Mouse (Mus musculus) stomach, embryonic 14.5 days (tissue): ENCODE results near the gene Men1. TPM values are rescaled to one million over a fixed set of nuclear protein-coding genes. Genes with fewer than 3 reads are reported as not detected.
A peak's percentile ranks its signal among the peaks of the same experiment; 100 is the strongest.

Experiments used
- ATAC-seq: fragments of 200-750 bp; cut with Nextera tagmentation; 2 replicates; pipeline ENCODE4 v1.8.0; 2017; ENCODE audit warnings: low read depth, moderate TSS enrichment; ENCODE audit not compliant: insufficient number of reproducible peaks, insufficient read depth, low FRiP score
- H3K27ac ChIP-seq: fragments of 300-500 bp; sonication (generic); 2 replicates; pipeline ENCODE4 v1.5.1; 2014; ENCODE audit warnings: mild to moderate bottlenecking, low read length, moderate library complexity, mixed read lengths
- H3K27me3 ChIP-seq: fragments of 300-500 bp; sonication (generic); 2 replicates; pipeline ENCODE4 v1.6.1; 2014; ENCODE audit warnings: low read length, control low read depth, mixed read lengths; ENCODE audit not compliant: control insufficient read depth, insufficient read depth
- H3K36me3 ChIP-seq: fragments of 300-500 bp; sonication (generic); 2 replicates; pipeline ENCODE4 v1.6.1; 2014; ENCODE audit warnings: mild to moderate bottlenecking, control low read depth, low read length, moderate library complexity, mixed read lengths; ENCODE audit not compliant: control insufficient read depth, insufficient read depth
- H3K4me1 ChIP-seq: fragments of 300-500 bp; sonication (generic); 2 replicates; pipeline ENCODE4 v1.6.1; 2014; ENCODE audit warnings: low read length, control low read depth, mixed read lengths; ENCODE audit not compliant: control insufficient read depth, insufficient read depth
- H3K4me2 ChIP-seq: fragments of 300-500 bp; sonication (generic); replicated peaks from 2 replicates; pipeline ENCODE4 v1.6.1; 2014; ENCODE audit warnings: low read depth, low read length, control low read depth
- H3K4me3 ChIP-seq: fragments of 300-500 bp; sonication (generic); 2 replicates; pipeline ENCODE4 v1.5.1; 2014; ENCODE audit warnings: low read depth, low read length, control low read depth
- H3K9ac ChIP-seq: fragments of 300-500 bp; sonication (generic); replicated peaks from 2 replicates; pipeline ENCODE4 v1.6.1; 2014; ENCODE audit warnings: low read depth, mild to moderate bottlenecking, control low read depth, low read length, moderate library complexity, mixed read lengths
- H3K9me3 ChIP-seq: fragments of 300-500 bp; sonication (generic); 2 replicates; pipeline ENCODE4 v1.6.1; 2016; ENCODE audit warnings: low read depth, low read length, control low read depth; ENCODE audit not compliant: control insufficient read depth
- WGBS: fragments of 180-500 bp; shearing (Covaris S2); extraction: QIAGEN DNeasy Blood & Tissue Kit; methylation state at CpG from one replicate; pipeline ENCODE4 v1.1.7; 2014; 5-methylcytosine and 5-hydroxymethylcytosine counted together
- polyA plus RNA-seq: library from polyadenylated mRNA; unstranded; fragments of >200 nt; fragmentation: Nextera tagmentation; extraction: Ambion mirVana; gene quantifications from 2 replicates; pipeline ENCODE4 v1.2.1, GENCODE M21; 2014

Gene Men1
- polyA plus RNA-seq, 1 experiment from 2014 or later, result 40.0 TPM

- Histone ChIP-seq H3K4me2 (no peak overlapping the region), H3K27ac (peak overlapping the region; percentile 45), H3K4me1 (peaks cover 23% of the 10 kb centered on the region), H3K36me3 (peaks cover 3% of the 10 kb centered on the region; the same call in 1 of the 2 replicates), H3K9me3 (no peaks in the 10 kb centered on the region), H3K9ac (no peak overlapping the region), H3K4me3 (no peak overlapping the region), H3K27me3 (no peaks in the 10 kb centered on the region)
- ATAC-seq, result no peak
- WGBS, result 44% methylated on average over 5 of the region's 5 CpGs
Observed at GRCm38 (mm10) chr19:6383470-6383869, 48.7 kb downstream of the Men1 start.

GRCm38 (mm10) chr19:6384128-6384527, 49.3 kb downstream of the Men1 start, which contains the start of gene Pygm:
Pygm (plus strand) TSS chr19:6384399.
- no peak within 1 kb of the TSS for H3K9ac ChIP-seq
- H3K27me3 ChIP-seq, result no peaks in the 10 kb centered on the region
- WGBS, result 17% methylated on average over 7 of the region's 7 CpGs
- H3K4me2 ChIP-seq, result peak within 1 kb of the TSS; percentile 22
- H3K9me3 ChIP-seq, result no peaks in the 10 kb centered on the region
- H3K36me3 ChIP-seq, result no peaks in the 10 kb centered on the region
- H3K4me3 ChIP-seq, result no peak within 1 kb of the TSS
- H3K27ac ChIP-seq, result peak within 1 kb of the TSS; percentile 45
- ATAC-seq, result peak; percentile 74
- peaks cover 23% of the 10 kb centered on the region for H3K4me1 ChIP-seq

DNA sequence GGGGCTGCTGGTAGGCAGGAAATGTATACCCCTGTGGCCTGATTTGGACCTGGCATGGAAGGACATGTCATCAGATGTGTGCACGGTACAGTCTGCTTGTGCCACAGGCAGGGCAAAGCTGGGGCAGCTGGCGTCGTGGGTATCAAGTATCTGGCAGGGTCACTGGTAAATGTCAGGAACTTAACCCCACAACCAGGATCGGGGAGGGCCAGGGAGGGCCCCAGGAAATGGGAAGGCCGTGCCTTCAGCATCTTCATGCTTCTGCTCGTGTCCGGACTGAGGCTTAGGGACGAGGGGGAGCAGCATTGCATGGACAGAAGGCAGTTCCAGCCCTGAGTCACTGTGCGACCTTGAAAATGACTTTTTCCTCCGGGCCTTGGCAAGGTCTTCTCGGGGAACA, 50.2 kb downstream of the Men1 start:
- Histone ChIP-seq H3K4me3 (no peak overlapping the region), H3K27ac (no peak overlapping the region; the same call in 1 of the 2 replicates), H3K36me3 (no peaks in the 10 kb centered on the region), H3K9ac (no peak overlapping the region), H3K4me2 (peak overlapping the region; percentile 22; the same call in 1 of the 2 replicates), H3K9me3 (no peaks in the 10 kb centered on the region), H3K27me3 (no peaks in the 10 kb centered on the region), H3K4me1 (peaks cover 27% of the 10 kb centered on the region)
- WGBS, result 71% methylated on average over 11 of the region's 11 CpGs
- ATAC-seq, result no peak

- Histone ChIP-seq H3K27me3 (no peaks in the 10 kb centered on the region), H3K4me3 (no peak overlapping the region), H3K9me3 (no peaks in the 10 kb centered on the region), H3K4me2 (no peak overlapping the region), H3K36me3 (no peaks in the 10 kb centered on the region), H3K9ac (no peak overlapping the region), H3K27ac (no peak overlapping the region), H3K4me1 (peaks cover 27% of the 10 kb centered on the region)
- no peak for ATAC-seq
- WGBS, result 66% methylated on average over 5 of the region's 5 CpGs
Observed at GRCm38 (mm10) chr19:6385419-6385818, 50.6 kb downstream of the Men1 start.

DNA sequence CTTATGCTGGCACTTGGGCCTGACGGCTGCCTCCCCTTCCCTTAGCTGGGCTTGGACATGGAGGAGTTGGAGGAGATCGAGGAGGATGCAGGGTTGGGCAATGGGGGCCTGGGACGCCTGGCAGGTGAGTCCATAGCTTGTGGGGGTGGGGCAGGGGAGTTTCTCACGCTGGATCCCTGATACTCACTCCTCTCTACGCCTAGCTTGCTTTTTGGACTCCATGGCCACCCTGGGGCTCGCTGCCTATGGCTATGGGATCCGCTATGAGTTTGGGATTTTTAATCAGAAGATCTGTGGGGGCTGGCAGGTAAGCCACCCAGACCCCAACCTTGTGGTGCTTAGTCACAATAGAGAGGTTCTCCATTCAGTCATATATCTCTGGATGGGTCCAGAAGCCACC, 51.0 kb downstream of the Men1 start:
- H3K27me3 ChIP-seq, result no peaks in the 10 kb centered on the region
- H3K4me3 ChIP-seq, result no peak overlapping the region
- WGBS, result 78% methylated on average over 7 of the region's 7 CpGs
- H3K27ac ChIP-seq, result no peak overlapping the region
- H3K4me1 ChIP-seq, result peaks cover 27% of the 10 kb centered on the region
- H3K9me3 ChIP-seq, result no peaks in the 10 kb centered on the region
- no peak overlapping the region for H3K4me2 ChIP-seq
- no peaks in the 10 kb centered on the region for H3K36me3 ChIP-seq
- no peak overlapping the region for H3K9ac ChIP-seq
- no peak for ATAC-seq

DNA sequence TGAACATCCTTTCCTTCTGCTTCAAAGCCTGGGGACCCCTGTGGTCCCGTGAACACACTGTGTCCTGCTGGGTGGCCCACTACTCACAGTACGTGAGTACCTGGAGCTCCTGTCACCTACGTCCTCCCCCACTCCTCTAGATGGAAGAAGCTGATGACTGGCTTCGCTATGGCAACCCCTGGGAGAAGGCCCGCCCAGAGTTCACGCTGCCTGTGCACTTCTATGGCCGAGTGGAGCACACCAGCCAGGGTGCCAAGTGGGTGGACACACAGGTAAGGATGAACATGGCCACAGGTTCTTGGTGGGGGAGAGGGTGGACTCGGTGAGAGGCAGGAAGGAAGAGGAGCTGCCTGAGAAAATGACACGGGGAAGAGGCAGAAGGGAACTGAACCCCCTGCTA, 51.5 kb downstream of the Men1 start:
- no peaks in the 10 kb centered on the region for H3K27me3 ChIP-seq
- H3K9ac ChIP-seq, result no peak overlapping the region
- no peak overlapping the region for H3K4me2 ChIP-seq
- H3K9me3 ChIP-seq, result no peaks in the 10 kb centered on the region
- no peak overlapping the region for H3K27ac ChIP-seq
- 65% methylated on average over 9 of the region's 9 CpGs for WGBS
- H3K4me3 ChIP-seq, result no peak overlapping the region
- no peaks in the 10 kb centered on the region for H3K36me3 ChIP-seq
- peaks cover 27% of the 10 kb centered on the region for H3K4me1 ChIP-seq
- no peak for ATAC-seq

GRCm38 (mm10) chr19:6388006-6388405, 53.2 kb downstream of the Men1 start:
- no peaks in the 10 kb centered on the region for H3K9me3 ChIP-seq
- H3K27me3 ChIP-seq, result no peaks in the 10 kb centered on the region
- H3K36me3 ChIP-seq, result no peaks in the 10 kb centered on the region
- H3K27ac ChIP-seq, result no peak overlapping the region
- H3K9ac ChIP-seq, result no peak overlapping the region
- no peak overlapping the region for H3K4me3 ChIP-seq
- WGBS, result 84% methylated on average over 13 of the region's 13 CpGs
- no peak overlapping the region for H3K4me2 ChIP-seq
- no peak for ATAC-seq
- H3K4me1 ChIP-seq, result peaks cover 26% of the 10 kb centered on the region

GRCm38 (mm10) chr19:6389803-6390202, 55.0 kb downstream of the Men1 start:
- H3K4me2 ChIP-seq, result peak overlapping the region; percentile 38
- peaks cover 9% of the 10 kb centered on the region for H3K4me1 ChIP-seq
- H3K9me3 ChIP-seq, result no peaks in the 10 kb centered on the region
- peak; percentile 64; the same call in 1 of the 2 replicates for ATAC-seq
- no peaks in the 10 kb centered on the region for H3K36me3 ChIP-seq
- peak overlapping the region; percentile 20; the same call in 1 of the 2 replicates for H3K4me3 ChIP-seq
- no peak overlapping the region for H3K9ac ChIP-seq
- no peaks in the 10 kb centered on the region for H3K27me3 ChIP-seq
- H3K27ac ChIP-seq, result no peak overlapping the region
- 10% methylated on average over 16 of the region's 16 CpGs for WGBS

DNA sequence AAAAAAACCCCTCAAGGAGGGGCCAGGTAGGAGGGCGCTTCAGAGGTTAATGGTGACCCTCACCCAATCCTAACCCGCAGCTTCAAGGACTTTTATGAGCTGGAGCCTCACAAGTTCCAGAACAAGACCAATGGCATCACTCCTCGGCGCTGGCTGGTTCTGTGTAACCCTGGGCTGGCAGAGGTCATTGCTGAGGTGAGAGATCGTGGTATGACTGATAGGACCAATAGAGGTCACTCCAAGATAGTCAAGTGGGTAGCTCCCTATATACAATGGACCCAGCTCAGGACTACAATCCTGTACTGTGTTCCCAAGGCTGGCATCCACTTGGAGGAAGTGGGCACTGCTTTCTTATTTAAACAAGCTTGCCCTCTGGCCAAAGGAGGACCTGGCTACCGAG, 55.5 kb downstream of the Men1 start:
- H3K4me1 ChIP-seq, result peaks cover 6% of the 10 kb centered on the region; the same call in 1 of the 2 replicates
- WGBS, result 51% methylated on average over 6 of the region's 6 CpGs
- no peak overlapping the region for H3K9ac ChIP-seq
- no peaks in the 10 kb centered on the region for H3K27me3 ChIP-seq
- peak overlapping the region; percentile 38 for H3K4me2 ChIP-seq
- H3K27ac ChIP-seq, result no peak overlapping the region
- H3K9me3 ChIP-seq, result no peaks in the 10 kb centered on the region
- H3K4me3 ChIP-seq, result no peak overlapping the region
- H3K36me3 ChIP-seq, result no peaks in the 10 kb centered on the region
- no peak for ATAC-seq
